Comparison of ENCODE assay signal across 11 mouse cellular contexts in genomic region chr7:58693342-58693741, GRCm38 (mm10). TPM values are rescaled to one million over a fixed set of nuclear protein-coding genes. Genes with fewer than 3 reads are reported as not detected.
DNase-seq lines count a peak whose midpoint lies in the region; ATAC-seq and TF ChIP-seq lines count a peak whose summit lies in the region.
"Had no signal": no experiment of that assay in that cellular context is flagged by ENCODE, and none has a peak within 500 bp of the region (broad histone marks: within the 10 kb centered on the region; RNA-seq: fewer than 3 reads in every experiment).

No protein-coding gene starts in this region.

- H3K4me3 ChIP-seq in heart, postnatal 0 days (ENCODE audit: low read depth, low read length) = no peak overlapping the region
- H3K4me3 ChIP-seq in layer of hippocampus, adult 2 months = no peak overlapping the region
- no peak overlapping the region for H3K4me3 ChIP-seq in midbrain, embryonic 10.5 days

- TF ChIP-seq EP300 in heart, postnatal 0 days (IDR thresholded peaks at IDR 0.05; ENCODE audit: low read depth) = no peak

- H3K36me3 ChIP-seq in heart, postnatal 0 days (replicated peaks; ENCODE audit: control insufficient read depth, insufficient read depth, low read length) = no peaks in the 10 kb centered on the region
- no peaks in the 10 kb centered on the region for H3K36me3 ChIP-seq in midbrain, embryonic 10.5 days

- H3K4me2 ChIP-seq in heart, postnatal 0 days (ENCODE audit: low read depth, low read length) = no peak overlapping the region

- no peaks in the 10 kb centered on the region for H3K9me3 ChIP-seq in heart, postnatal 0 days (replicated peaks; ENCODE audit: control insufficient read depth, low read length)
- H3K9me3 ChIP-seq in midbrain, embryonic 10.5 days (replicated peaks) = no peaks in the 10 kb centered on the region

- no peak; the same call in 1 of the 2 replicates for ATAC-seq in heart, postnatal 0 days (ENCODE audit: insufficient read depth, low read depth)
- peak; percentile 55 to 69 for ATAC-seq in hematopoietic stem cell, adult 5-6 weeks (replicated peaks in 1 of 2; ENCODE audit: insufficient read depth in 1 of 2, low FRiP score in 2 of 2, low TSS enrichment in 1 of 2, low read depth in 1 of 2, poor library complexity in 2 of 2, severe bottlenecking in 2 of 2)

- no peak for TF ChIP-seq CTCF in heart, postnatal 0 days (IDR thresholded peaks at IDR 0.05; ENCODE audit: low read depth)
- TF ChIP-seq CTCF in layer of hippocampus, adult 2 months (conservative IDR thresholded peaks at IDR 0.05) = no peak

- H3K9ac ChIP-seq in heart, postnatal 0 days (replicated peaks; ENCODE audit: low read depth, low read length) = no peak overlapping the region

- no peak overlapping the region for H3K27ac ChIP-seq in heart, postnatal 0 days (ENCODE audit: low read depth)
- H3K27ac ChIP-seq in layer of hippocampus, adult 2 months = no peak overlapping the region
- no peak overlapping the region for H3K27ac ChIP-seq in midbrain, embryonic 10.5 days (replicated peaks)

- WGBS in heart, postnatal 0 days = 35% methylated on average over 3 of the region's 3 CpGs
- 84% methylated on average over 3 of the region's 3 CpGs for WGBS in midbrain, embryonic 10.5 days

- intact Hi-C loops in heart, postnatal 10 days (cut with DNase I) = no loop called here

- H3K4me1 ChIP-seq in heart, postnatal 0 days (ENCODE audit: control insufficient read depth, insufficient read depth) = peaks cover 7% of the 10 kb centered on the region; the same call in 1 of the 2 replicates
- peaks cover 5% of the 10 kb centered on the region; the same call in 1 of the 2 replicates for H3K4me1 ChIP-seq in midbrain, embryonic 10.5 days

- H3K27me3 ChIP-seq in heart, postnatal 0 days (ENCODE audit: control insufficient read depth, insufficient read depth, low read length) = no peaks in the 10 kb centered on the region
- no peaks in the 10 kb centered on the region for H3K27me3 ChIP-seq in midbrain, embryonic 10.5 days (ENCODE audit: low read depth, poor library complexity, severe bottlenecking)

- DNase-seq in heart, postnatal 0 days (ENCODE audit: low spot score) = peak; percentile 35
- no peak for DNase-seq in heart, postnatal 10 days
- DNase-seq in 416B (ENCODE audit: low read depth) = peak; percentile 66
- DNase-seq in lung, postnatal 36 days = peak; percentile 70
- no peak for DNase-seq in layer of hippocampus, adult 2 months (ENCODE audit: low spot score in 2 of 2)
- DNase-seq in midbrain, embryonic 10.5 days (ENCODE audit: low spot score) = no peak
- DNase-seq in embryo, embryonic 11 days = no peak
- DNase-seq: cerebellum, adult 9-10 months; heart, adult 18-20 months; layer of hippocampus, adult 9-11 months had no signal

RNA-seq across cellular contexts. Expression of gene Atp10a, which starts 37.4 kb away (rescaled TPM):
- 3.1 and 6.1 TPM in 2 replicates for total RNA-seq in heart, postnatal 0 days (2014; rRNA removed; ENCODE audit: low replicate concordance)
- polyA plus RNA-seq in heart, postnatal 0 days (2015; fragmentation: Nextera tagmentation; extraction: Ambion mirVana) = 0.41 and 0.60 TPM in 2 replicates
- 1 to 10 TPM; 2.4 TPM for total RNA-seq in heart, postnatal 10 days (2021)
- total RNA-seq in hematopoietic stem cell, adult 5-6 weeks (2017) = 26.1 and 31.3 TPM in 2 replicates
- total RNA-seq in layer of hippocampus, adult 2 months (2021) = 1 to 10 TPM; 7.5 to 8.4 TPM
- 1.7 and 1.9 TPM in 2 replicates for polyA plus RNA-seq in midbrain, embryonic 10.5 days (2016; fragmentation: Nextera tagmentation; extraction: Ambion mirVana)

Comparison
In these comparisons a context has a peak if more than half of its experiments do, and no peak if none do; other contexts are left out.
1. DNase-seq: peak in heart, postnatal 0 days (single experiment), 416B (single experiment) and lung, postnatal 36 days (single experiment); none in heart, postnatal 10 days (0 of 2), layer of hippocampus, adult 2 months (0 of 2), midbrain, embryonic 10.5 days (single experiment) and embryo, embryonic 11 days (single experiment).